Mouse (Mus musculus): ENCODE results near the gene Tbc1d9. TPM values are rescaled to one million over a fixed set of nuclear protein-coding genes. Genes with fewer than 3 reads are reported as not detected.

Tbc1d9 gene
- polyA plus RNA-seq, 1 experiment = 11.9 TPM

GRCm38 (mm10) chr8:83239341-83239740 is 74.2 kb downstream of the Tbc1d9 start:
- H3K4me1 ChIP-seq (replicated peaks; ENCODE audit: control insufficient read depth, insufficient read depth, low read length) = peaks cover 14% of the 10 kb centered on the region
- H3K4me3 ChIP-seq (ENCODE audit: control insufficient read depth, insufficient read depth, low read length) = no peak overlapping the region
- TF ChIP-seq POLR2A (IDR thresholded peaks at IDR 0.05; ENCODE audit: control insufficient read depth, extremely low read depth, insufficient read depth, low read length, poor library complexity) (no peak), CTCF (IDR thresholded peaks at IDR 0.05; ENCODE audit: borderline replicate concordance, control insufficient read depth, extremely low read depth, insufficient read depth, low read length, poor library complexity) (no peak)
- no peak for DNase-seq
- no peaks in the 10 kb centered on the region for H3K27me3 ChIP-seq (ENCODE audit: control insufficient read depth, insufficient read depth, low read length)
- H3K36me3 ChIP-seq (ENCODE audit: control insufficient read depth, insufficient read depth, low read length) = no peaks in the 10 kb centered on the region
- peak overlapping the region; percentile 66 for H3K27ac ChIP-seq (ENCODE audit: control insufficient read depth, insufficient read depth, low read length)

DNA sequence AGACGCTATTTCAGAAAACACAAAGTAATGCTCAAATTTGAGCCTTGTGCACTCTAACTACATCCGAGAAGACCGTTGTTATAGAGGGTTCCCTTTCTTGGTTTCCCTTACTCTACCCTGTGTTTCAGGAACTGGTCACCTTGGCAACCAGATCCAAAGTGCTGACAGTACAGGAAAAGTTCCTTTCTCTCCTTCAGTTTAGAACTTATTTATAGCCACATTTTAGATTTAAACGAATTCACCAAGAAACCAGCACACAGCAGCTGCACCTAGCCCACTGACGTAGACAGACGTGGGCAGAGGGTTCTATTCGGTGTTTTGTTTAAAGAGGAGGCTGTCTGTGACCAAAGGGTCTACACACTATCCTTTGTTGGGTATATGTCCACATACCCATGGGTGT is 79.0 kb downstream of the Tbc1d9 start:
- Histone ChIP-seq H3K27ac (ENCODE audit: control insufficient read depth, insufficient read depth, low read length) (no peak overlapping the region), H3K4me3 (ENCODE audit: control insufficient read depth, insufficient read depth, low read length) (no peak overlapping the region), H3K36me3 (ENCODE audit: control insufficient read depth, insufficient read depth, low read length) (no peaks in the 10 kb centered on the region), H3K27me3 (ENCODE audit: control insufficient read depth, insufficient read depth, low read length) (no peaks in the 10 kb centered on the region), H3K4me1 (replicated peaks; ENCODE audit: control insufficient read depth, insufficient read depth, low read length) (peaks cover 7% of the 10 kb centered on the region)
- 23% methylated on average over 7 of the region's 7 CpGs for WGBS
- DNase-seq = no peak
- TF ChIP-seq POLR2A (IDR thresholded peaks at IDR 0.05; ENCODE audit: control insufficient read depth, extremely low read depth, insufficient read depth, low read length, poor library complexity) = no peak
- no peak for TF ChIP-seq CTCF (IDR thresholded peaks at IDR 0.05; ENCODE audit: borderline replicate concordance, control insufficient read depth, extremely low read depth, insufficient read depth, low read length, poor library complexity)

- 86% methylated on average over 6 of the region's 6 CpGs for WGBS
- H3K27ac ChIP-seq (ENCODE audit: control insufficient read depth, insufficient read depth, low read length) = no peak overlapping the region
- no peaks in the 10 kb centered on the region for H3K36me3 ChIP-seq (ENCODE audit: control insufficient read depth, insufficient read depth, low read length)
- no peak for DNase-seq
- H3K27me3 ChIP-seq (ENCODE audit: control insufficient read depth, insufficient read depth, low read length) = no peaks in the 10 kb centered on the region
- TF ChIP-seq POLR2A (IDR thresholded peaks at IDR 0.05; ENCODE audit: control insufficient read depth, extremely low read depth, insufficient read depth, low read length, poor library complexity) (no peak), CTCF (IDR thresholded peaks at IDR 0.05; ENCODE audit: borderline replicate concordance, control insufficient read depth, extremely low read depth, insufficient read depth, low read length, poor library complexity) (no peak)
- H3K4me3 ChIP-seq (ENCODE audit: control insufficient read depth, insufficient read depth, low read length) = no peak overlapping the region
- no peaks in the 10 kb centered on the region for H3K4me1 ChIP-seq (replicated peaks; ENCODE audit: control insufficient read depth, insufficient read depth, low read length)
These were observed 85.7 kb downstream of the Tbc1d9 start for GRCm38 (mm10) chr8:83250858-83251257.

- Histone ChIP-seq H3K27ac (ENCODE audit: control insufficient read depth, insufficient read depth, low read length) (no peak overlapping the region), H3K36me3 (ENCODE audit: control insufficient read depth, insufficient read depth, low read length) (no peaks in the 10 kb centered on the region), H3K4me3 (ENCODE audit: control insufficient read depth, insufficient read depth, low read length) (no peak overlapping the region), H3K27me3 (ENCODE audit: control insufficient read depth, insufficient read depth, low read length) (no peaks in the 10 kb centered on the region), H3K4me1 (replicated peaks; ENCODE audit: control insufficient read depth, insufficient read depth, low read length) (no peaks in the 10 kb centered on the region)
- TF ChIP-seq CTCF (IDR thresholded peaks at IDR 0.05; ENCODE audit: borderline replicate concordance, control insufficient read depth, extremely low read depth, insufficient read depth, low read length, poor library complexity) (no peak), POLR2A (IDR thresholded peaks at IDR 0.05; ENCODE audit: control insufficient read depth, extremely low read depth, insufficient read depth, low read length, poor library complexity) (no peak)
- no peak for DNase-seq
- WGBS = 58% methylated on average over 14 of the region's 14 CpGs
These were observed 86.5 kb downstream of the Tbc1d9 start for GRCm38 (mm10) chr8:83251362-83252246.

DNA sequence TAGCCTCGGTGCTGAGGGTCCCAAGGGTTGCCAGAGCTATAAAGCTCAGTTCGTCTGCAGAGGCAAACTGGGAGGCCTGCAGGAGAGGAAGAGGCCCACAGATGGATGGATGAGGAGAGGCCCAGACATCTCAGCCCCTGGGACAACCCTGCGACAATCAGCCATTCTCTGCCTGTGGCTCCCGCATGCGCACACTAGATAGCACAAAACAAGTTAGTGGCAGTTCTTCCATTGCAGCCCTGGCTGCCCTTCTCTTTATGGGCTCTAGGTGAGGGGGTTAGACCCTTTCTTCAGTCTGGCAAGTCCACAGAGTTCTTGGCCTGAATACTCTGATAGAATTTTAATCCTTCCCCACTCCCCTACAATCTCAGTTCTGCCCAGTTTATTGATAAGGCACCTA is 87.6 kb downstream of the Tbc1d9 start:
- Histone ChIP-seq H3K36me3 (ENCODE audit: control insufficient read depth, insufficient read depth, low read length) (no peaks in the 10 kb centered on the region), H3K27ac (ENCODE audit: control insufficient read depth, insufficient read depth, low read length) (no peak overlapping the region), H3K4me1 (replicated peaks; ENCODE audit: control insufficient read depth, insufficient read depth, low read length) (no peaks in the 10 kb centered on the region), H3K4me3 (ENCODE audit: control insufficient read depth, insufficient read depth, low read length) (no peak overlapping the region), H3K27me3 (ENCODE audit: control insufficient read depth, insufficient read depth, low read length) (no peaks in the 10 kb centered on the region)
- TF ChIP-seq CTCF (IDR thresholded peaks at IDR 0.05; ENCODE audit: borderline replicate concordance, control insufficient read depth, extremely low read depth, insufficient read depth, low read length, poor library complexity) (no peak), POLR2A (IDR thresholded peaks at IDR 0.05; ENCODE audit: control insufficient read depth, extremely low read depth, insufficient read depth, low read length, poor library complexity) (no peak)
- WGBS = 83% methylated on average over 5 of the region's 5 CpGs
- DNase-seq = no peak

- TF ChIP-seq POLR2A (IDR thresholded peaks at IDR 0.05; ENCODE audit: control insufficient read depth, extremely low read depth, insufficient read depth, low read length, poor library complexity) (no peak), CTCF (IDR thresholded peaks at IDR 0.05; ENCODE audit: borderline replicate concordance, control insufficient read depth, extremely low read depth, insufficient read depth, low read length, poor library complexity) (no peak)
- Histone ChIP-seq H3K27ac (ENCODE audit: control insufficient read depth, insufficient read depth, low read length) (no peak overlapping the region), H3K36me3 (ENCODE audit: control insufficient read depth, insufficient read depth, low read length) (no peaks in the 10 kb centered on the region), H3K27me3 (ENCODE audit: control insufficient read depth, insufficient read depth, low read length) (no peaks in the 10 kb centered on the region), H3K4me1 (replicated peaks; ENCODE audit: control insufficient read depth, insufficient read depth, low read length) (no peaks in the 10 kb centered on the region), H3K4me3 (ENCODE audit: control insufficient read depth, insufficient read depth, low read length) (no peak overlapping the region)
- DNase-seq = no peak
- WGBS = 95% methylated on average over 5 of the region's 5 CpGs
These were observed 92.5 kb downstream of the Tbc1d9 start for GRCm38 (mm10) chr8:83257631-83258030.

Measured in thymus, adult 2 months (tissue).